Mouse (Mus musculus) liver, adult 2 months (tissue): ENCODE results near the gene Ntm. TPM values are rescaled to one million over a fixed set of nuclear protein-coding genes. Genes with fewer than 3 reads are reported as not detected.

ENCODE experiments used
- DNase-seq: peaks from one replicate; pipeline ENCODE4 v3.0.0-alpha.2; 2011; ENCODE audit warnings: low read depth, low spot score; ENCODE audit errors: extremely low read depth
- H3K27ac ChIP-seq: fragments of 200-500 bp; replicated peaks from 2 replicates; pipeline ENCODE4 v1.5.1; 2012; ENCODE audit warnings: low read depth, mild to moderate bottlenecking, control low read depth, inconsistent platforms, low read length; ENCODE audit not compliant: insufficient read depth
- H3K27me3 ChIP-seq: fragments of 200-500 bp; 2 replicates; pipeline ENCODE4 v1.6.1; 2012; ENCODE audit warnings: mild to moderate bottlenecking, moderate library complexity, low read length, inconsistent platforms; ENCODE audit not compliant: control insufficient read depth, insufficient read depth
- H3K36me3 ChIP-seq: fragments of 200-500 bp; 2 replicates; pipeline ENCODE4 v1.6.1; 2012; ENCODE audit warnings: low read length, inconsistent platforms; ENCODE audit not compliant: control insufficient read depth, insufficient read depth
- H3K4me1 ChIP-seq: fragments of 200-500 bp; 2 replicates; pipeline ENCODE4 v1.6.1; 2011; ENCODE audit warnings: low read length; ENCODE audit not compliant: control insufficient read depth, insufficient read depth
- H3K4me3 ChIP-seq: fragments of 200-500 bp; 2 replicates; pipeline ENCODE4 v1.5.1; 2011; ENCODE audit warnings: low read depth, mild to moderate bottlenecking, control low read depth, low read length, moderate library complexity; ENCODE audit not compliant: insufficient read depth
- H3K79me2 ChIP-seq: fragments of 200-500 bp; 2 replicates; pipeline ENCODE4 v1.6.1; 2012; ENCODE audit warnings: inconsistent platforms, mild to moderate bottlenecking, low read length, moderate library complexity; ENCODE audit not compliant: control insufficient read depth, insufficient read depth
- H3K9ac ChIP-seq: fragments of 200-500 bp; 2 replicates; pipeline ENCODE4 v1.6.1; 2012; ENCODE audit warnings: low read depth, mild to moderate bottlenecking, control low read depth, inconsistent platforms, low read length
- CTCF ChIP-seq: fragments of 200-500 bp; IDR thresholded peaks from 2 replicates; pipeline ENCODE4 v1.5.1; 2011; ENCODE audit warnings: low read depth, low read length, control low read depth
- POLR2A ChIP-seq: fragments of 200-500 bp; IDR thresholded peaks from 2 replicates; pipeline ENCODE4 v1.6.1; 2011; ENCODE audit warnings: low read length, control low read depth; ENCODE audit not compliant: insufficient read depth; ENCODE audit errors: extremely low read depth
- WGBS: fragments of 180-500 bp; shearing (Covaris S2); methylation state at CpG from one replicate; pipeline ENCODE4 v1.1.7; 2018; 5-methylcytosine and 5-hydroxymethylcytosine counted together
- polyA plus RNA-seq: library from polyadenylated mRNA; depleted of rRNA; stranded (reverse); fragments of >200 nt; gene quantifications from 2 replicates; pipeline ENCODE4 v1.2.3, GENCODE M21; 2012
- total RNA-seq: library from RNA; depleted of rRNA; stranded (reverse); fragments of >200 nt; gene quantifications from 2 replicates; pipeline ENCODE4 v1.2.3, GENCODE M21; 2014

Gene Ntm
- total and polyA plus RNA-seq, 2 experiments, result 2.1 to 3.2 TPM

DNA sequence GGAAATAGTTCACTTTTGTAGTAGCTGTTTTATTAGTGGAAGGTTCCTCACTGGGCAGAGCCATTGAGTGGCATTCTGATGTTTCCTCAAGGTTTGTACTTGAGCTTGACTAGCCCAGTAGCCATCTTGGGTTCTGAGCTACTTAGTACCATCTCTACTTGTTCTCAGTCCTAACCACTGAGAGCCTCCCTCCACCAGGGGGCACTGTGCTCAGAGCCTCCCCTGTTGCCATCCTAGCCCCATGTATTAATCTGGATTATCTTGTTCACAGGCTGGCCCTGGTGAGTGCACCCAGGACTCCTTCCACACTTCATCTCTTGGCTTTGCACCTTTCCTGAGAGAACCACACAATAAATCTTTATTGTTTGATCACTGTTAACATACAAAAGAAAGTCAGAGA, 555.0 kb downstream of the Ntm start:
- DNase-seq, result peak; percentile 32

DNA sequence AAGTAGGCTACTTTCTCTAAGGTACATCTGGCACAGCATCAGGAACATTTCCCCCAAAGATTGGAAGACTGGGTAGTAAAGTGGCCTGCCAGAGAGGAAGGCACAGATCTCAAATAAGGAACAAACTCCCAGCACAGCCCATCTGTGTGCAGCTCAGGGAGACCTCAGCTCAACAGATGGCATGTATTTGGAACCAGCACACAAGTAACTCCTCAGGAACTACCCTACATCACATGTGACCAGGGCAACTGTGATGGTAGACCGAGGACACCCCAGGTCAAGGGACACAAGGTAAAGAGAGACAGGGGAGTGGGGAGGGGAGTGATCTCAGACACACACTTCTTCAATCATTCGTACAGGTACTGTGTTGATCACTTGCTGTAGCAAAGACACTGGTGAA, 556.0 kb downstream of the Ntm start:
- DNase-seq, result no peak
- peaks cover 9% of the 10 kb centered on the region for H3K27me3 ChIP-seq
- no peak overlapping the region for H3K4me3 ChIP-seq
- H3K4me1 ChIP-seq, result no peaks in the 10 kb centered on the region
- H3K27ac ChIP-seq, result no peak overlapping the region
- TF ChIP-seq CTCF (no peak), POLR2A (no peak)
- WGBS, result 77% methylated on average over 2 of the region's 2 CpGs
- no peaks in the 10 kb centered on the region for H3K79me2 ChIP-seq
- no peak overlapping the region for H3K9ac ChIP-seq
- no peaks in the 10 kb centered on the region for H3K36me3 ChIP-seq

More for the DNA sequence above, 555.0 kb downstream of the Ntm start:
- H3K36me3 ChIP-seq, result no peaks in the 10 kb centered on the region
- H3K27ac ChIP-seq, result no peak overlapping the region
- TF ChIP-seq POLR2A (no peak), CTCF (peak; percentile 74)
- H3K9ac ChIP-seq, result no peak overlapping the region
- no peaks in the 10 kb centered on the region for H3K79me2 ChIP-seq
- no peak overlapping the region for H3K4me3 ChIP-seq
- peaks cover 14% of the 10 kb centered on the region for H3K27me3 ChIP-seq
- H3K4me1 ChIP-seq, result no peaks in the 10 kb centered on the region

DNA sequence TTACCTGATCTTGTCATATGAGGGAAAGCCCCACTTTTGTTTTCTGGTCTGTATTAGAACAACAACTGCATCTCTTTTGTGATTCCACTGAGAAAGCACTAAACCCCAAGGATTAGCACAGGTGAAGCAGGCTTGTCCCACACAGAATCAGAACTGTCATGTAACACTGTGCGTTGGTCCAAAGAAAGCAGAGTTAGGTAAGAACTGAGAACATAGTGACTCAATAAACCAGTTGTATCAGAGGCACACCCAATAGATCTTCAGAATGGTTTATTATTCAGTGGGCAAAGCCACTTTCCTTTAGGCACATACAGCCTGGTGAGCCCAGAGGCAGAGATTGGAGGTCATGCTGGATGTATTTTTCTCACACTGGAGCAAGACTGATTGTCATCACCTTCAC, 556.9 kb downstream of the Ntm start:
- TF ChIP-seq CTCF, result no peak
- H3K4me1 ChIP-seq, result no peaks in the 10 kb centered on the region
- no peaks in the 10 kb centered on the region for H3K36me3 ChIP-seq
- no peak overlapping the region for H3K9ac ChIP-seq
- DNase-seq, result no peak
- H3K27me3 ChIP-seq, result peaks cover under 1% of the 10 kb centered on the region
- WGBS, result 83% methylated on average over 1 of the region's 1 CpGs
- no peak overlapping the region for H3K27ac ChIP-seq
- no peak overlapping the region for H3K4me3 ChIP-seq
- H3K79me2 ChIP-seq, result no peaks in the 10 kb centered on the region

DNA sequence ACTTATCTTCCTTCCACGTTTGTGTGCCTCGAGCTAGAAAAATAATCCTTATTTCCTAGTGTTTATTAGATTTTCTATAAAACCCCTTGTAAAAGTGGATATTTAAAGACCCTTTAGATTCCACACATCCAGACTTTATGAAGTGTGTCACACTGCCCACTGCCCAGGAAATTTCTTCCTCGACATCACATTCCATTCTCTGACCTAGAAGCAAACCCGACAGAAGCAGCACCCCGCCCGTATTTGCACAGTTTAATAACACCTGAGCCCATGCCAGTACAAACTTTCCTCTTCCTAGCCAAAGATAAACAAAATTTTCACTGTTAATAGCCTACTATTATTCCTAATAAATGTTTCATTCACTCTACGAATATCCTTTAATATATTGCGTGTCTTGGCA, 562.8 kb downstream of the Ntm start:
- no peaks in the 10 kb centered on the region for H3K27me3 ChIP-seq
- DNase-seq, result no peak
- no peak overlapping the region for H3K4me3 ChIP-seq
- H3K36me3 ChIP-seq, result no peaks in the 10 kb centered on the region
- no peak overlapping the region for H3K9ac ChIP-seq
- no peak overlapping the region for H3K27ac ChIP-seq
- TF ChIP-seq POLR2A (no peak), CTCF (no peak)
- 62% methylated on average over 8 of the region's 8 CpGs for WGBS
- H3K4me1 ChIP-seq, result no peaks in the 10 kb centered on the region
- H3K79me2 ChIP-seq, result no peaks in the 10 kb centered on the region

DNA sequence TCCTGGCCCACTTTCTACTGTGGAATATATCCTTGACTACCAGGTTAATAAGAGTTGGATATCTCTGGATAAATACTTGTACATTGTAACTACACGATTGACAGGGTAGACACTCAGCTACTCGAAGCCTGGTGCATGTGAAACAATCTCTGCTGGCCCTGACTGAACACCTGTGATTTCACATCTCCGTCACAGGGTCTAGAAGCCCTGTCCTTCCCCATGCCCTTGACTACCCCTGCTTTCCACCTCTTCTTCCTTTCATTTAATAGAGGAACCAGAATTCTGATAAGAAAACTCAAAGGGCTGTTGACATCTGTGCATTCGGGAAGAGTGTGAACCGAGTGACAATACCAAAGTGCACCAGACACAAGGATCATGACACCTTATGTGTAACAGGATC, 566.8 kb downstream of the Ntm start:
- TF ChIP-seq POLR2A (no peak), CTCF (no peak)
- Histone ChIP-seq H3K4me1 (no peaks in the 10 kb centered on the region), H3K9ac (no peak overlapping the region), H3K36me3 (no peaks in the 10 kb centered on the region), H3K79me2 (no peaks in the 10 kb centered on the region), H3K4me3 (no peak overlapping the region), H3K27ac (no peak overlapping the region), H3K27me3 (no peaks in the 10 kb centered on the region)
- DNase-seq, result no peak
- WGBS, result 78% methylated on average over 5 of the region's 5 CpGs

DNA sequence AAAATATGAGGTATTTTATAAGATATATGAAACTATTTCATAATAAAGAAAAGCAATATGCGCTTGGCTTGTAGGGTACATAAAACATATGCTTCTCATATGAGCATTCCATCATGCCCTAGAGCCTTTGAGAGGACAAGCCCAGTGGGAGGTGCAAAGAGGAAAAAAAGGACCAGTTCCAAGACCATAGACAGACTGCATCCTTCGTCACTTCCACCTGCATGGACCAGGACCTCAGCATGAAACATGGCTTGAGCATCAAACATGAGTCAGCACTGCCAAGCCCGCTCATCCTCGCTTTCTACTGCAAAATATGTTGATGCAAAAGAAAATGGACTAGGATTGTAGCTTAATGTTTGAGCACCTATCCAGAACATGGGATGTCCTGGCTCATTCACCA, 569.8 kb downstream of the Ntm start:
- no peak for DNase-seq
- Histone ChIP-seq H3K4me1 (no peaks in the 10 kb centered on the region), H3K4me3 (no peak overlapping the region), H3K27me3 (no peaks in the 10 kb centered on the region), H3K27ac (no peak overlapping the region), H3K9ac (no peak overlapping the region), H3K79me2 (no peaks in the 10 kb centered on the region), H3K36me3 (no peaks in the 10 kb centered on the region)
- 86% methylated on average over 4 of the region's 4 CpGs for WGBS
- TF ChIP-seq POLR2A (no peak), CTCF (no peak)
